Mouse (Mus musculus): ENCODE measurements around the gene Krt83. TPM values are rescaled to one million over a fixed set of nuclear protein-coding genes. Genes with fewer than 3 reads are reported as not detected.

The Krt83 gene
- polyA plus RNA-seq, 1 experiment from 2014 or later = not detected

GRCm38 (mm10) chr15:101483646-101484045 lies 7.7 kb downstream of the Krt83 start:
- H3K27me3 ChIP-seq (ENCODE audit: control insufficient read depth, insufficient read depth, low read length) = no peaks in the 10 kb centered on the region
- no peak overlapping the region for H3K4me3 ChIP-seq (ENCODE audit: low read depth, low read length)
- H3K27ac ChIP-seq (ENCODE audit: low read depth, low read length) = no peak overlapping the region
- no peaks in the 10 kb centered on the region for H3K36me3 ChIP-seq (ENCODE audit: control insufficient read depth, insufficient read depth, low read length)
- no peak for DNase-seq (ENCODE audit: low spot score)
- no peak overlapping the region for H3K4me2 ChIP-seq (ENCODE audit: low read depth, low read length, severe bottlenecking)
- ATAC-seq (replicated peaks; ENCODE audit: low FRiP score) = no peak
- no peaks in the 10 kb centered on the region; the same call in 1 of the 2 replicates for H3K4me1 ChIP-seq (replicated peaks; ENCODE audit: control insufficient read depth, insufficient read depth, low read length)
- no peaks in the 10 kb centered on the region for H3K9me3 ChIP-seq (ENCODE audit: control insufficient read depth, low read length)
- no peak overlapping the region for H3K9ac ChIP-seq (ENCODE audit: low read length)
- 57% methylated on average over 1 of the region's 1 CpGs for WGBS

- H3K36me3 ChIP-seq (ENCODE audit: control insufficient read depth, insufficient read depth, low read length) = no peaks in the 10 kb centered on the region
- no peak overlapping the region for H3K4me2 ChIP-seq (ENCODE audit: low read depth, low read length, severe bottlenecking)
- no peak overlapping the region for H3K4me3 ChIP-seq (ENCODE audit: low read depth, low read length)
- no peaks in the 10 kb centered on the region; the same call in 1 of the 2 replicates for H3K4me1 ChIP-seq (replicated peaks; ENCODE audit: control insufficient read depth, insufficient read depth, low read length)
- ATAC-seq (replicated peaks; ENCODE audit: low FRiP score) = no peak
- 36% methylated on average over 4 of the region's 4 CpGs for WGBS
- no peak overlapping the region for H3K9ac ChIP-seq (ENCODE audit: low read length)
- no peaks in the 10 kb centered on the region for H3K27me3 ChIP-seq (ENCODE audit: control insufficient read depth, insufficient read depth, low read length)
- H3K9me3 ChIP-seq (ENCODE audit: control insufficient read depth, low read length) = no peaks in the 10 kb centered on the region
- no peak for DNase-seq (ENCODE audit: low spot score)
- no peak overlapping the region for H3K27ac ChIP-seq (ENCODE audit: low read depth, low read length)
Measured at GRCm38 (mm10) chr15:101482056-101482455, 9.3 kb downstream of the Krt83 start.

- H3K4me1 ChIP-seq (replicated peaks; ENCODE audit: control insufficient read depth, insufficient read depth, low read length) = no peaks in the 10 kb centered on the region; the same call in 1 of the 2 replicates
- peak overlapping the region; percentile 48 for H3K4me2 ChIP-seq (ENCODE audit: low read depth, low read length, severe bottlenecking)
- DNase-seq (ENCODE audit: low spot score) = peak; percentile 54
- H3K36me3 ChIP-seq (ENCODE audit: control insufficient read depth, insufficient read depth, low read length) = no peaks in the 10 kb centered on the region
- H3K9ac ChIP-seq (ENCODE audit: low read length) = peak overlapping the region; percentile 27; the same call in 1 of the 2 replicates
- H3K27ac ChIP-seq (ENCODE audit: low read depth, low read length) = no peak overlapping the region
- H3K27me3 ChIP-seq (ENCODE audit: control insufficient read depth, insufficient read depth, low read length) = no peaks in the 10 kb centered on the region
- peak overlapping the region; percentile 12; the same call in 1 of the 2 replicates for H3K4me3 ChIP-seq (ENCODE audit: low read depth, low read length)
- WGBS = 34% methylated on average over 11 of the region's 11 CpGs
- no peaks in the 10 kb centered on the region for H3K9me3 ChIP-seq (ENCODE audit: control insufficient read depth, low read length)
- ATAC-seq (replicated peaks; ENCODE audit: low FRiP score) = no peak
Measured at GRCm38 (mm10) chr15:101479666-101480060, 11.6 kb downstream of the Krt83 start.

GRCm38 (mm10) chr15:101479007-101479665 lies 12.2 kb downstream of the Krt83 start:
- Histone ChIP-seq H3K4me3 (ENCODE audit: low read depth, low read length) (peak overlapping the region; percentile 12; the same call in 1 of the 2 replicates), H3K27ac (ENCODE audit: low read depth, low read length) (no peak overlapping the region), H3K9me3 (ENCODE audit: control insufficient read depth, low read length) (no peaks in the 10 kb centered on the region), H3K4me2 (ENCODE audit: low read depth, low read length, severe bottlenecking) (peak overlapping the region; percentile 48), H3K9ac (ENCODE audit: low read length) (peak overlapping the region; percentile 27; the same call in 1 of the 2 replicates), H3K27me3 (ENCODE audit: control insufficient read depth, insufficient read depth, low read length) (no peaks in the 10 kb centered on the region), H3K4me1 (replicated peaks; ENCODE audit: control insufficient read depth, insufficient read depth, low read length) (no peaks in the 10 kb centered on the region; the same call in 1 of the 2 replicates), H3K36me3 (ENCODE audit: control insufficient read depth, insufficient read depth, low read length) (no peaks in the 10 kb centered on the region)
- WGBS = 9% methylated on average over 31 of the region's 31 CpGs
- ATAC-seq (replicated peaks; ENCODE audit: low FRiP score) (peak; percentile 39; the same call in 1 of the 2 replicates), DNase-seq (ENCODE audit: low spot score) (peak; percentile 82)

- Histone ChIP-seq H3K9me3 (ENCODE audit: control insufficient read depth, low read length) (no peaks in the 10 kb centered on the region), H3K4me1 (replicated peaks; ENCODE audit: control insufficient read depth, insufficient read depth, low read length) (no peaks in the 10 kb centered on the region)
- DNase-seq (ENCODE audit: low spot score) = peak; percentile 77
Measured at GRCm38 (mm10) chr15:101472952-101473528, 18.3 kb downstream of the Krt83 start, which contains the start of gene Krt86. TSS of gene Krt86 (plus strand) at chr15:101473478.

GRCm38 (mm10) chr15:101469093-101469492 lies 22.2 kb downstream of the Krt83 start:
- no peak overlapping the region for H3K9ac ChIP-seq (ENCODE audit: low read length)
- 87% methylated on average over 4 of the region's 4 CpGs for WGBS
- H3K36me3 ChIP-seq (ENCODE audit: control insufficient read depth, insufficient read depth, low read length) = no peaks in the 10 kb centered on the region
- no peaks in the 10 kb centered on the region for H3K9me3 ChIP-seq (ENCODE audit: control insufficient read depth, low read length)
- H3K27me3 ChIP-seq (ENCODE audit: control insufficient read depth, insufficient read depth, low read length) = no peaks in the 10 kb centered on the region
- H3K4me2 ChIP-seq (ENCODE audit: low read depth, low read length, severe bottlenecking) = no peak overlapping the region
- no peak overlapping the region for H3K4me3 ChIP-seq (ENCODE audit: low read depth, low read length)
- ATAC-seq (replicated peaks; ENCODE audit: low FRiP score) (no peak), DNase-seq (ENCODE audit: low spot score) (no peak)
- no peak overlapping the region for H3K27ac ChIP-seq (ENCODE audit: low read depth, low read length)
- H3K4me1 ChIP-seq (replicated peaks; ENCODE audit: control insufficient read depth, insufficient read depth, low read length) = no peaks in the 10 kb centered on the region

More at GRCm38 (mm10) chr15:101472952-101473528, 18.3 kb downstream of the Krt83 start, which contains the start of gene Krt86:
- Histone ChIP-seq H3K4me3 (ENCODE audit: low read depth, low read length) (no peak within 1 kb of the TSS), H3K27me3 (ENCODE audit: control insufficient read depth, insufficient read depth, low read length) (no peaks in the 10 kb centered on the region), H3K27ac (ENCODE audit: low read depth, low read length) (no peak within 1 kb of the TSS), H3K9ac (ENCODE audit: low read length) (no peak within 1 kb of the TSS), H3K4me2 (ENCODE audit: low read depth, low read length, severe bottlenecking) (no peak within 1 kb of the TSS), H3K36me3 (ENCODE audit: control insufficient read depth, insufficient read depth, low read length) (no peaks in the 10 kb centered on the region)
- WGBS = 33% methylated on average over 10 of the region's 10 CpGs
- no peak for ATAC-seq (replicated peaks; ENCODE audit: low FRiP score)

GRCm38 (mm10) chr15:101463651-101464050 lies 27.7 kb downstream of the Krt83 start, which contains the start of gene Krt81:
TSS of gene Krt81 (minus strand) at chr15:101463751.
- H3K4me3 ChIP-seq (ENCODE audit: low read depth, low read length) = no peak within 1 kb of the TSS
- ATAC-seq (replicated peaks; ENCODE audit: low FRiP score) (no peak), DNase-seq (ENCODE audit: low spot score) (no peak)
- H3K36me3 ChIP-seq (ENCODE audit: control insufficient read depth, insufficient read depth, low read length) = no peaks in the 10 kb centered on the region
- no peaks in the 10 kb centered on the region for H3K9me3 ChIP-seq (ENCODE audit: control insufficient read depth, low read length)
- no peaks in the 10 kb centered on the region for H3K27me3 ChIP-seq (ENCODE audit: control insufficient read depth, insufficient read depth, low read length)
- H3K9ac ChIP-seq (ENCODE audit: low read length) = no peak within 1 kb of the TSS
- H3K4me1 ChIP-seq (replicated peaks; ENCODE audit: control insufficient read depth, insufficient read depth, low read length) = no peaks in the 10 kb centered on the region; the same call in 1 of the 2 replicates
- WGBS = 87% methylated on average over 13 of the region's 13 CpGs
- H3K27ac ChIP-seq (ENCODE audit: low read depth, low read length) = no peak within 1 kb of the TSS
- no peak within 1 kb of the TSS for H3K4me2 ChIP-seq (ENCODE audit: low read depth, low read length, severe bottlenecking)

- Histone ChIP-seq H3K27me3 (ENCODE audit: control insufficient read depth, insufficient read depth, low read length) (no peaks in the 10 kb centered on the region), H3K9ac (ENCODE audit: low read length) (no peak overlapping the region), H3K9me3 (ENCODE audit: control insufficient read depth, low read length) (no peaks in the 10 kb centered on the region), H3K36me3 (ENCODE audit: control insufficient read depth, insufficient read depth, low read length) (no peaks in the 10 kb centered on the region), H3K27ac (ENCODE audit: low read depth, low read length) (no peak overlapping the region), H3K4me3 (ENCODE audit: low read depth, low read length) (no peak overlapping the region), H3K4me1 (replicated peaks; ENCODE audit: control insufficient read depth, insufficient read depth, low read length) (no peaks in the 10 kb centered on the region; the same call in 1 of the 2 replicates), H3K4me2 (ENCODE audit: low read depth, low read length, severe bottlenecking) (no peak overlapping the region)
- WGBS = 87% methylated on average over 14 of the region's 14 CpGs
- no peak for DNase-seq (ENCODE audit: low spot score)
- ATAC-seq (replicated peaks; ENCODE audit: low FRiP score) = no peak
Measured at GRCm38 (mm10) chr15:101459283-101459682, 32.0 kb downstream of the Krt83 start.
